Mouse (Mus musculus): ENCODE measurements around the gene Robo4.

DNA sequence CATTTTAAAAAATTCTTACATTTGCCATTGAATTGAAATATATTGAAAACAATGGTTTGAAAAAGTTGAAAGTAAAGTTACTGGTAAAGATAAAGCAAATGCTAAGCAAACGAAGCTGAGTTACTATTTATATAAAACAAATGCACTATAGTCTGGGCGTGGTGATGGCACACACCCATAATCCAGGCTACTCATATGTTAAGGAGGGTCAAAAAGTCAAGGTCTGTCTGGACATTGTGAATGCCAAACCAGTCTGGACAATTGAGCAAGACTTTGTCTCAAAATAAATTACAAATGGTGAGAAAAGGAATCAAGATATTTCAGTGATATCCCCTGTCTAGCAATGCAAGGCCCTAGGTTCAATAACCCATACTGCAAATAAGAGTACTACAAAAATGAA lies 10.8 kb upstream of the Robo4 start:
- TF ChIP-seq CTCF (IDR thresholded peaks at IDR 0.05; ENCODE audit: low read depth) (no peak), EP300 (IDR thresholded peaks at IDR 0.05; ENCODE audit: low read depth) (no peak)
